Mouse (Mus musculus): ENCODE measurements at regions not wholly inside any gene's neighbourhood (a gene's known extent, or its start where the extent isn't known, plus 50 kb on each side); places are given as distances from the start of the nearest gene placed in this dataset.

DNA sequence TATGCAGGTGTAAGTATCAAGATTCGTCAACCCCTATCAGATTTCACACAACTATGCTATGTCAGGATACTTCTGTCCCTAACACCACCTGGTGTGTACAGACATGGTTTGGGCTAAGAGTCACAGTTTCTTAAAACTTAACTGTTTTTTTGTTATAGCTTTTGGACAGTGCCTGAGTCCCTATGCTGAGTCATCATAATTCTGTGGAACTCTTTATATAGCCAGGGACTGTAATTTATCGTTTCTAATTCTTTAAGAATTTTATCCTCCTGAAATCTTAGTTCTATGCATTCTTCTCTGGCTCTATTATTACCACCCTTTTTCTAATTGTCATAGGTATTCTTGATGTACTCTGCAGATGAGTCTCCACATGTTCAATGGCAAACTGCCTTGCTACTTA, 418.3 kb downstream of the Pdzph1 start:
- TF ChIP-seq POLR2A (IDR thresholded peaks at IDR 0.05; ENCODE audit: low read depth, low read length) (no peak), CTCF (conservative IDR thresholded peaks at IDR 0.05; ENCODE audit: insufficient read depth, insufficient read length, low read depth, low read length) (no peak)
